Mouse (Mus musculus) midbrain, embryonic 14.5 days (tissue): ENCODE results near the gene Zic4. TPM values are rescaled to one million over a fixed set of nuclear protein-coding genes. Genes with fewer than 3 reads are reported as not detected.

Experiments
- ATAC-seq: fragments of 200-750 bp; cut with Nextera tagmentation; 2 replicates; pipeline ENCODE4 v1.8.0; 2017; ENCODE audit warnings: moderate number of reproducible peaks, moderate library complexity; ENCODE audit not compliant: low FRiP score, low TSS enrichment
- DNase-seq: peaks from one replicate; pipeline ENCODE4 v3.0.0-alpha.2; 2015
- H3K27ac ChIP-seq: fragments of 300-500 bp; sonication (generic); replicated peaks from 2 replicates; pipeline ENCODE4 v1.5.1; 2014; ENCODE audit warnings: mild to moderate bottlenecking, low read depth, low read length, moderate library complexity
- H3K27me3 ChIP-seq: fragments of 300-500 bp; sonication (generic); 2 replicates; pipeline ENCODE4 v1.6.1; 2014; ENCODE audit warnings: low read length, control low read depth, mixed read lengths; ENCODE audit not compliant: control insufficient read depth, insufficient read depth
- H3K36me3 ChIP-seq: fragments of 300-500 bp; sonication (generic); 2 replicates; pipeline ENCODE4 v1.6.1; 2014; ENCODE audit warnings: low read length, control low read depth; ENCODE audit not compliant: control insufficient read depth, insufficient read depth
- H3K4me1 ChIP-seq: fragments of 300-500 bp; sonication (generic); 2 replicates; pipeline ENCODE4 v1.6.1; 2014; ENCODE audit warnings: mild to moderate bottlenecking, antibody characterized with exemption, low read length, control low read depth; ENCODE audit not compliant: control insufficient read depth, insufficient read depth
- H3K4me2 ChIP-seq: fragments of 300-500 bp; sonication (generic); 2 replicates; pipeline ENCODE4 v1.6.1; 2014; ENCODE audit warnings: mild to moderate bottlenecking, low read length, moderate library complexity
- H3K4me3 ChIP-seq: fragments of 300-500 bp; sonication (generic); replicated peaks from 2 replicates; pipeline ENCODE4 v1.5.1; 2014; ENCODE audit warnings: low read depth, low read length
- H3K9ac ChIP-seq: fragments of 300-500 bp; sonication (generic); replicated peaks from 2 replicates; pipeline ENCODE4 v1.6.1; 2014; ENCODE audit warnings: mild to moderate bottlenecking, low read length, moderate library complexity
- H3K9me3 ChIP-seq: fragments of 300-500 bp; sonication (generic); 2 replicates; pipeline ENCODE4 v1.6.1; 2016; ENCODE audit warnings: low read length, control low read depth, mixed read lengths; ENCODE audit not compliant: control insufficient read depth
- WGBS: fragments of 180-500 bp; shearing (Covaris S2); extraction: QIAGEN DNeasy Blood & Tissue Kit; methylation state at CpG from one replicate; pipeline ENCODE4 v1.1.7; 2014; 5-methylcytosine and 5-hydroxymethylcytosine counted together
- polyA plus RNA-seq: library from polyadenylated mRNA; unstranded; fragments of >200 nt; fragmentation: Nextera tagmentation; extraction: Ambion mirVana; gene quantifications from 2 replicates; pipeline ENCODE4 v1.2.1, GENCODE M21; 2014

Gene Zic4
- 32.4 and 49.1 TPM in 2 replicates for polyA plus RNA-seq

GRCm38 (mm10) chr9:91361856-91362601, at the start of gene Zic4:
Gene Zic4, plus strand, starts transcription at chr9:91362413.
- H3K4me3 ChIP-seq = peak within 1 kb of the TSS; percentile 54
- peak; percentile 59 for ATAC-seq
- peaks cover 51% of the 10 kb centered on the region for H3K27me3 ChIP-seq
- H3K9ac ChIP-seq = peak within 1 kb of the TSS; percentile 81
- H3K27ac ChIP-seq = peak within 1 kb of the TSS; percentile 90
- WGBS = under 1% methylated on average over 45 of the region's 45 CpGs
- no peaks in the 10 kb centered on the region for H3K4me1 ChIP-seq
- no peaks in the 10 kb centered on the region for H3K9me3 ChIP-seq
- H3K36me3 ChIP-seq = no peaks in the 10 kb centered on the region
- peak; percentile 77 for DNase-seq
- peak within 1 kb of the TSS; percentile 49 for H3K4me2 ChIP-seq

GRCm38 (mm10) chr9:91347591-91347990, 14.6 kb upstream of the Zic4 start:
- DNase-seq (no peak), ATAC-seq (no peak)
- Histone ChIP-seq H3K36me3 (no peaks in the 10 kb centered on the region), H3K27ac (no peak overlapping the region), H3K9ac (no peak overlapping the region), H3K4me3 (no peak overlapping the region), H3K4me2 (no peak overlapping the region), H3K27me3 (peaks cover 40% of the 10 kb centered on the region), H3K4me1 (peaks cover 6% of the 10 kb centered on the region; the same call in 1 of the 2 replicates), H3K9me3 (no peaks in the 10 kb centered on the region)
- WGBS = 73% methylated on average over 2 of the region's 2 CpGs

GRCm38 (mm10) chr9:91348746-91349145, 13.5 kb upstream of the Zic4 start:
- 48% methylated on average over 1 of the region's 1 CpGs for WGBS
- H3K4me3 ChIP-seq = no peak overlapping the region
- H3K4me2 ChIP-seq = no peak overlapping the region
- no peak for ATAC-seq
- H3K27ac ChIP-seq = no peak overlapping the region
- H3K36me3 ChIP-seq = no peaks in the 10 kb centered on the region
- DNase-seq = peak; percentile 5
- peaks cover 44% of the 10 kb centered on the region for H3K27me3 ChIP-seq
- peaks cover 6% of the 10 kb centered on the region; the same call in 1 of the 2 replicates for H3K4me1 ChIP-seq
- no peak overlapping the region for H3K9ac ChIP-seq
- no peaks in the 10 kb centered on the region for H3K9me3 ChIP-seq

- Histone ChIP-seq H3K27ac (peak overlapping the region; percentile 70), H3K9me3 (no peaks in the 10 kb centered on the region), H3K4me2 (peak overlapping the region; percentile 54), H3K36me3 (no peaks in the 10 kb centered on the region), H3K27me3 (peaks cover 58% of the 10 kb centered on the region), H3K4me1 (peaks cover 6% of the 10 kb centered on the region; the same call in 1 of the 2 replicates), H3K9ac (peak overlapping the region; percentile 26; the same call in 1 of the 2 replicates), H3K4me3 (peak overlapping the region; percentile 19)
- peak; percentile 52 for DNase-seq
- no peak for ATAC-seq
- WGBS = 2% methylated on average over 16 of the region's 16 CpGs
Observed at GRCm38 (mm10) chr9:91350211-91350791, 11.9 kb upstream of the Zic4 start.

- Histone ChIP-seq H3K27ac (peak overlapping the region; percentile 70), H3K9me3 (no peaks in the 10 kb centered on the region), H3K4me2 (peak overlapping the region; percentile 54), H3K9ac (peak overlapping the region; percentile 26; the same call in 1 of the 2 replicates), H3K36me3 (no peaks in the 10 kb centered on the region), H3K4me1 (peaks cover 6% of the 10 kb centered on the region; the same call in 1 of the 2 replicates), H3K4me3 (peak overlapping the region; percentile 19), H3K27me3 (peaks cover 61% of the 10 kb centered on the region)
- WGBS = under 1% methylated on average over 14 of the region's 14 CpGs
- ATAC-seq (peak; percentile 51), DNase-seq (peak; percentile 70)
Observed at GRCm38 (mm10) chr9:91350861-91351291, 11.3 kb upstream of the Zic4 start.

- Histone ChIP-seq H3K9me3 (no peaks in the 10 kb centered on the region), H3K27ac (peak overlapping the region; percentile 70), H3K36me3 (no peaks in the 10 kb centered on the region), H3K4me3 (peak overlapping the region; percentile 19), H3K4me1 (peaks cover 6% of the 10 kb centered on the region; the same call in 1 of the 2 replicates), H3K27me3 (peaks cover 64% of the 10 kb centered on the region), H3K4me2 (peak overlapping the region; percentile 54), H3K9ac (no peak overlapping the region; the same call in 1 of the 2 replicates)
- ATAC-seq (no peak), DNase-seq (peak; percentile 33)
- WGBS = 7% methylated on average over 5 of the region's 5 CpGs
Observed at GRCm38 (mm10) chr9:91351361-91351760, 10.9 kb upstream of the Zic4 start.

GRCm38 (mm10) chr9:91351961-91352411, 10.2 kb upstream of the Zic4 start:
- H3K27ac ChIP-seq = peak overlapping the region; percentile 32
- ATAC-seq (no peak), DNase-seq (peak; percentile 54)
- peaks cover 70% of the 10 kb centered on the region for H3K27me3 ChIP-seq
- 4% methylated on average over 13 of the region's 13 CpGs for WGBS
- H3K9ac ChIP-seq = peak overlapping the region; percentile 36
- peak overlapping the region; percentile 10 for H3K4me3 ChIP-seq
- peak overlapping the region; percentile 54 for H3K4me2 ChIP-seq
- no peaks in the 10 kb centered on the region for H3K9me3 ChIP-seq
- H3K4me1 ChIP-seq = peaks cover 6% of the 10 kb centered on the region; the same call in 1 of the 2 replicates
- no peaks in the 10 kb centered on the region for H3K36me3 ChIP-seq

GRCm38 (mm10) chr9:91352786-91353185, 9.4 kb upstream of the Zic4 start:
- Histone ChIP-seq H3K4me1 (peaks cover 6% of the 10 kb centered on the region; the same call in 1 of the 2 replicates), H3K4me2 (peak overlapping the region; percentile 54), H3K27ac (peak overlapping the region; percentile 62), H3K36me3 (no peaks in the 10 kb centered on the region), H3K27me3 (peaks cover 70% of the 10 kb centered on the region), H3K9me3 (no peaks in the 10 kb centered on the region), H3K4me3 (peak overlapping the region; percentile 16; the same call in 1 of the 2 replicates), H3K9ac (peak overlapping the region; percentile 38; the same call in 1 of the 2 replicates)
- DNase-seq = peak; percentile 63
- ATAC-seq = no peak
- 2% methylated on average over 15 of the region's 15 CpGs for WGBS
